Mouse (Mus musculus) left cerebral cortex, adult 11 months (tissue): ENCODE results near the gene Inka2.

ENCODE experiments used
- DNase-seq: peaks from one replicate; pipeline ENCODE4 v3.0.0; 2022; ENCODE audit warnings: low spot score

Gene Inka2

DNA sequence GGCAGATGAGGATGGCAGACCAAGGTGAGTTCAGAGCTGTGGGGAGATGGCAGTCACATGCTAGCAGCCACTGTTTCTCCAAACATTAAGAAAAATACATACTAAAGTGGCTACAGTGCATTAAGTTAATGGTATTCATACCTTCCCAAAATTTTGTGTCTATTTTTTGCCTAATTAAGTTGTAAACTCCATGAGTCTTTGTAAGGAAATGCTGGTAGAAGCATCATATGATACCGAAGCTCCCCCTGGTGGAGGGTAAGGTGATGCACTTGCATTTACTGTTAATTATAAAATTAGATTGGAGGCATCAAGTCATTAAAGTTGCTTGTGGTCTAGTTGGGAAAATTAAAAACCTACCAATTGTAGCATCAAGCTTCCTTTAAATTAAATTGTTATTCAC, 21.6 kb downstream of the Inka2 start:
- DNase-seq: no peak

DNA sequence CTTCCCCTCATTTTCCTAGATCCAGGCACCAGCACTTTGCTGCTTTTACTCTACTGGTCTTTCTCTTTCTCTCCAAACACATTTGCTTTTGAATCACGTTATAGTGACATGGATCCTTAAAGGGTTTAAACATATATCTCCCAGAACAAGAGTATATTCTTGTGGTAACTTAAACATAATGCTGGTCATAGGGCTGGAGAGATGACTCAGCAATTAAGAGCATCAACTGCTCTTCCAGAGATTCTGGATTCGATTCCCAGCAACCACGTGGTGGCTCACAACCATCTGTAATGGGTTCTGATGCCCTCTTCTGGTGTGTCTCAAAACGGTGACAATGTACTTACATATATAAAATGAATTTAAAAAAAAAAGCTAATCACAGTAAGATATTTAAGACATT, 28.0 kb downstream of the Inka2 start:
- no peak for DNase-seq

DNA sequence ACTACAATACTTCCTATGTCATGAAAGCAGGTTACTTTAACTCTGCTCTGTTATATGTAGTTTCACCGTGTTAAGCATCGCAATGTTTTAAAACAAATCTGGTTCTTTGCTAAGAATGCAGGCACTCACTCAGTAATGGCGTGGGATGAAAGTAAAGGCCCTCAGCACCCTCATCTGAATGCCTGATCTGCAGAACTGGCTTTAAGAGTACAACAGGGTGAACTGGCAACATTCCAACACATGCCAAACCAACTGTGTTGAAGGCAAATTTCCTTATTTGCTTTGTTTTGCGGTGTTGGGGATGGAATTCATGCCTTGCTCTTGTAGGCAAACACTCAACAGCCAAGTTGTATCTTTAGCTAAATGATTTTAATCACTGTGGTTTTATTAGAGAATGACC, 29.1 kb downstream of the Inka2 start:
- DNase-seq: no peak

DNA sequence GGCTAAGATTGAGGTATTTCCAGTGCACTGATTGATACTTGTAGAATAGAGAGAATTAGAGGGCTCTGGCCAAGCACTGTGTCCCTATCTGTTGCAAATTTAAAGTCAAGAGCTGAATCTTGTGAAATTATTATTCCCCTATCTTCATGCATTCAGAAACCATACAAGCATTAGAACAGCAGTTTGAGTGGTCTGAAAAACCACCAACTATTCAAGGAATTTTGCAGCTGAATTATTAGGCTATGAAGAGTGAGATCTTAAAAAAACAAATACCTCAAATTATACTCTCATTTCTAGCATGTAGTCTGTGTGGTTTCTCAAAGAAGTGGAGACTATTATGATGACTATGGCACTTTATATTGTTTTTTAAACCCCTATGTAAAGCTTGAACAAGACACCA, 30.9 kb downstream of the Inka2 start:
- DNase-seq: no peak

DNA sequence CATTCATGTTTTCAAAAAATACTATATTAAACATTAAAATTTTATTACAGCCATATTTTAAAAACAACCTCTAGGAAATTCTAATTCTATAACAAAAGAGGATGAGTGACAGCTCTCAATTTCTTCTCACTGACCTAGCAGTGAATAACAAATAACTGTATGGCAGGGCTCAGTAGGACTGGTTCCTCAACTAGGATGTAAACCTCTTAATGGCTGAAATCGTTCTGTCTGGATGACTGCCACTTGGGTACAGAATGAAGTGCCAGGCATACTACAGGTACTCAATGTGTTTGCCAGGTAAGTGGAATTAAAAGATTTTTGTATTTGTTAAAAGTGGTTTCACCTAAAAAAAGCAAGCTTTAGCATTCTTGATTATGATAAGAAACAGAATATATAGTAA, 31.7 kb downstream of the Inka2 start:
- no peak for DNase-seq

DNA sequence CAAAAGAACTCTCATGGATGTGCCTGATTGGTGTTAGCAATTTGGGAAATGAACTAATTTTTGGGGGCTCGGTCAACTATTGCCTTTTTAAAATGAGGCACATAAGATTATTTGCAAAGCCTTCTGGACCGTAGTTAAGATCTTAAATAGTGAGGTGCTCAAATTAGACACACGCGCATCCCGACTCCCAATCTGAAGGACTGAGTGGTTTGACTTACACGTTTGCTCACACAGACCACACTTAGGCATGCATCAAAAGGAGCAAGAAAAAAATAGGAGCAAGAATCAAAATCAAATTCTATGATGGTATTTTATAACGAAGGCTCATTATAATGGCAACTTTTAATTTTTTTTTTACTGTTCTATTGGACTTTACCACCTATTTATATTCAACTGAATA, 32.7 kb downstream of the Inka2 start:
- DNase-seq: no peak

DNA sequence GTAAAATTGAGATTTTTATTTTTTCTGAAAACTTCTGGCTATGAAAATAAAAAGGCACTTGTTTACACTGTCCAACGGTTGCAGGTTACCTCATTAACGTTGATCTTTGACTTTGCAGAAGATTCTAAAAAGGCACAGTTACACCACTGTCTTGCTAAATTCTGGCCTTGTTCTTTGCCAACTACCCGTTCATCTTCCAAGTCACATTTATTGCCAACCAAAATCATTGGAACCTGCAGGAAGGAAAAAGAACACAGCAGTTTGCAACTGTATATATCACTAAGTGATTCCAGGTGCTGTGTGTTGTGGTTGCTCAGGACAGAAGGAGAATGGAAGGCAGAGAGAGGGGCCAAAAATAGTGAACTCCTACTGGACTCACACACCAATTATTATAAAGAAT, 33.3 kb downstream of the Inka2 start:
- DNase-seq: no peak

DNA sequence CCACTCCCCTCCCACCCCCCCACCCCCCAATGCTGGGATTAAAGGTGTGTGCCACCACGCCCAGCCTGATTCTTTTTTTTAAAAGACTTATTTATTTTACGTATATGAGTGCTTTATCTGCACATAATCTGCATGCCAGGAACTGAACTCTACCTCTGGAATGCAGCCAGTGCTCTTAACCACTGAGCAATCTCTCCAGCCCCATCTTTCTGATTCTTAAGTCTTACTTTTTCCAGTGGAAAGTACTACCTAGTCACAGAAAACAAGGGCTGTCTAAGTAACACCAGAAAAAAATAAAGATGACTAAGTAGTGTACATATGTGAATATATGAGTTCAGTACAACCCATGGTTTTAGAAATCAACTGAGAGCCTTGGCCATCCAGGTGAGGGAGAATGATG, 42.1 kb downstream of the Inka2 start:
- no peak for DNase-seq

DNA sequence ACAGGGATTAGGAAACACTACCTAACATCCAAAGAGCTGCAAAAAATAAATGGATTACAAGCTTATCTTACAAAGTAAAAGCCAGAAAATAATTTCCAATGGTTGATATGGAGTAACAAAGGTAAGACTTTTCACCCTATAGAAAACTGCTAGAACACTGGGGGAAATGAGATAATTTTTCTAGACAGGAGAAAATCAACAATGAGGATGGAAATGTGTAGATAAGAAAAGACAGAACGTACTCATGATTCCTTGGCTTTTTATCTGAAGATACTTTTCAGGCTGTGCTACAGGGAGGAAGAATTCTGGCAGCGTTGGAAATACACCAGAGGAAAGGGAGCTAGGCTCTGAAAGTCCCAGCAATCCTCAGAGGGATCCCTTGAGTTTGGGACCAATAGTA, 46.4 kb downstream of the Inka2 start:
- no peak for DNase-seq

DNA sequence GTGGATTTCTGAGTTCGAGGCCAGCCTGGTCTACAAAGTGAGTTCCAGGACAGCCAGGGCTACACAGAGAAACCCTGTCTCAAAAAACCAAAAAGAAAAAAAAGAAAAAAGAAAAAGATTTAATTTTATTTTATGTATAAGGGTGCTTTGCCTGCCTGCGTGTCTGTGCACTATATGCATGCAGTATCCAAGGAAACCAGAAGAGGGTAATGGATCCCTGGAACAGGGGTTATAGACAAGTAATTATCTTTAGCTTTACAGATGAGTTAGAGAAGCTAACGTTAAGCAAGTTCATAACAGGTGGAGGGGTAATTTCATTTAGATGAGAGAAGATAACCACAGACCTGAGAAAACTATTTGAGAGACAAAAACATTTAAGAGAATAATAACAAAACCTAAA, 49.8 kb downstream of the Inka2 start:
- no peak for DNase-seq

DNA sequence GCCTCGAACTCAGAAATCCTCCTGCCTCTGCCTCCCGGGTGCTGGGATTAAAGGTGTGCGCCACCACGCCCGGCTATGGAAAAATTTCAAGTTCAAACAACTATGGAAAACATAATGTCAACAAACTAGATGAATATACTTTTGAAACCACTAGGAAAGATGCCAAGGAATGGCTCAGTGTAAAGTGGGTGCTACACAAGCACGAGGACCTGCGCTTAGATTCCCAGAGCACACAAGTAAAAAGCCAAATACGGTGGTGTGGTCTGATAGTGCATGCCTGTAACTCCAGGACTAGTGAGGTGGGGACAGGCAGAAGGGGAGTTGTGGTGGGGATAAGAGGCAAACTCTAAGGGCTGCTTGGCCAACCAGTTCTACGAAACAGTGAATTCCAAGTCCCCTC, 50.7 kb downstream of the Inka2 start:
- DNase-seq: no peak

DNA sequence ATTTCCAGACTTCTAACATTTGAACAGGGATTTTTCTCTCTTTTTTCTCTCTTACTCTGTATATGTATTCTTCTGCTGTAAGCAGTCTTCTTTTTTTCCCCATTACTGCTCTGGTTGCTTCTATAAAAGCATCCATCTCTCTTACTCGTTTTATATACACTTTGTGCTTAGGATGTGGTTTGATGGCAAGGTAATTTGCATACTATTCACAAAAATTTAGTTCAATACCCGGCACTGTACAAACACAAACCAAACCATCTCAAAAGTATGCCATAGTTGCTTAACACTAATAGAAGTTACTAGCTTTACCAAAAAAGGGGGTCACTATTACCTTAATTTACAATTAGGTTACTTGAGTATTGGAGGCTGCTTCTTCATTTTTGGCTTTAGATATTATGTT, 52.1 kb downstream of the Inka2 start:
- no peak for DNase-seq

DNA sequence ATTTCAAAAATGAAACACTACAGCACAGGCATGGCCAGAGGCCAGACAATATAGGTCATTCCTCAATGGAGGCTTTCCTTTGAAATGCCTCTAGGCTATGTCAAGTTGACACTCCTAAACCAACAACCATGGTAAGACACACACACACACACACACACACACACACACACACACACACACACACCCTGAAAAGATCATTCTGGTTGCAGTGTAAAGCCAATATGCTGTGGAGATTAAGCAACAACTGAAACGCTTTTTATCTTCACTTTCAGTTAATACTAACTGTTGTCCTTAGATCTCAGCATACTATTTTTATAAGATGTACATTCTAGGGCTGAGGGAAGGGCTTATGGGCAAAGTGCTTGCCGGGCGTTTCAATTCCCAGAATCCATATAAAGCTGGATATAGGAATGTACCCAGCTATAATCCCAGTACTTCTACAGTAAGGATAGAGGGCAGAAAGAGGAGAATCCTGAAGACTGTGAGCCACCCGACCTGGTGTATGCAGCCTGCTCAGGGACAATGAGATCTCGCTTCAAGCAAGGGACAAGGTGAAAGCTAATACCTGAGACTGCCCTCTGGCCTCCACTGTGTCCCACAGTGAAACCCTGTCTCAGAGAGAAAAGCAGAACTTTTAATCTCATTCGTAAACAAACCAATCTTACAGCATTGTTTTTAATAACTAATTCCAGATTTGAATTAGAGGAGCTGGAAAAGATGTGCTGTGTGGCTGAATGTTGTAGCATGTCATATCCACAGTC, 53.1 kb downstream of the Inka2 start:
- DNase-seq: no peak

DNA sequence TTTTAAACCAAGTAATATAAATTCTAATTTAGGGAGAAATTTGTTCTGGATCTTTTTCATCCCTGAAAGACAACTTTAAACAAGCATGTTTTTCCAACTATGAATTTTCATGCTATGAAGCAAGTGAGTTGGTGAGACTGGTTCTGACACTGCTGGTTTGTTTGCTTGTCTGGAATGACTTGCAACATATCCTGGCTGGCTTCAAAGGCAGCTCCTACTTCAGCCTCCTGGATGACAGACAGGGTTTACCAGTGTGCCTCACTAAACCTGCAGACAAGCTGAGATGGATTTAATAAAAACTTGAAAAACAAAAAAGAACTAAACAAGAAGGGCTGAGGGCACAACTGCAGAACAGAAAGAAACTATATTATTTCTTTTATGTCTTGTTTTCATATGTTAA, 53.7 kb downstream of the Inka2 start:
- no peak for DNase-seq

DNA sequence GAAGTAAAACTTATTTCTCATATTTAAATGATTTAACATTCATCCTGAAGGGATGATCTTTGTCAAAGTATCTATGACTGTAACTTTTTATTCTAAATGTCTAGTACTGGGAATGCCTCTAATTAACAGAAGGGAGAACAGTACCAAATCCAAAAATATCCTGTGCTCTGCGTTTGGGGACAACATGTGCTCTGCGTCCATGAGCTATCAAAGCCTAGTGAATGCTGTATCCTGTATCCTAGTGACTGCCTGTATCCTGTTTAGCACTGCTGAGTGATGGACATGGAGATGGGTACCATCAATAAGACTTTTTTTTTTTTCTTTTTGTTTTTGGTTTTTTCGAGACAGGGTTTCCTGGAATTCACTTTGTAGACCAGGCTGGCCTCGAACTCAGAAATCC, 54.3 kb downstream of the Inka2 start:
- DNase-seq: no peak

DNA sequence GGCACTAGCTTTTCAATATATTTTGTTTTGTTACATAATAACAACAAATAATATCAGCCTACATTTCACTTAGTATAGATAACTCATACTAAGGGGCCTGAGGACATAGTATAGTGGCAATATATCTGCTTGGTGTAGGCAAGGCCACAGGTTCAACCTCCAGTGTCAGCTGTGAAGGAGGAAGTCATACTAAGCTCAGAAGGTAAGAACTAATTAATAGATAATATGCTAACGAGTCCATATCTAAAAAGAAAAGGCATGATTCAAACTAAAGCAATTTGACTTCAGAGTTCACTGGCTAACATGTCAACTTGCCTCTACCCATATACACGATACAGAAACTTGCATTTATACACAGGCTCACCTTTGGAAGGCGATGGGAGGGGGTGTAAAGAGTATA, 55.7 kb downstream of the Inka2 start:
- no peak for DNase-seq

DNA sequence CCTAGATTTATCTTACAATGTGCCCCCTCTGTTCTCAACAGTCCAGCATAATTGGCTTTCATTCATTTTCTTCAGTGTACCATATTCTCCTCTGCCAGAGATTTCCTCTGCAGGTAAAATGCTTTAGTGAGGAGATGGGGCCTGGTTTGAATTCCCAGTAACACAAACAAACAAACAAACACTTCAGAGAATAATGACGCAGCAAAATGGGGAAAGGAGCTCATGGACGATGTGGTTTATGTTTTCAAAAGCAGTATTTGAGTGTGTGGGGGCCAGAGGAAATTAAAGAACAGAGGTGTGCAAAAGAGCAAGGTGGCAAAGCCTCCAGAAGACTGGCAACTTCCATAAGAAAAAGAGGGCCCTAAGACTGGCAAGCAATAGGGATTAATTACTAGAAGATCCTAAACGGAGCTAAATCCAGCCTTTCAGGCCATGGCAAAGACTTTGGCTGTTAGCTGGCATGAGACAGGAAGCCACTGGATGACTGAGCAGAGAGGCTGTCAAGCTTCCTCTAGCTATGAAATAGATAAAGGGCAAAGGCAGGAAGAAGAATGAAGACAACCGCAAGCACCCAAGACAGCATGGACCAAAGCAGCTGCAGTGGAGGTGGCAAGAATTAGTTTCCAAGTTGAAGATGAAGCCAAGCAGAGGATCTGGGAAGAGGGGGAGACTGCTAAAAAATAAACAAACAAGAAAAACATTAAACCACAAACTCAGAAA, 58.9 kb downstream of the Inka2 start:
- no peak for DNase-seq

DNA sequence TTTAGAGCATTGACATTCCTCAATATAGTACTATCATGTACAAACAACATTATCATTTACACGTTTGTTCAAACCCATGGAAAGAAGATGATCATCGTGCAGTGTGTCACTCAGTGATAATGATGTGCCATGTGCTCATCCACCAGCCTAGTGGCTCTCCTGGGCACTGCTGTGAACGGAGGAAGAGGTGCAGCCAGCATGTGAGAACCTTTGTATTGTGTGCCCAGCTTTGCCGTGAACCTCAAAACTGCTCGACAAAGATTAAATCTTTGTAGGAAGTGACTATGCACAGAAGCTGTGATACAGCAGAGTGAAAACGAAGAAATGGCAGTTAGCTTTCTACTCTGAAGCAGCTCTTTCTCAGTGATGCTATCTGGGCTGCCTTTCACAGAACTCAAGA, 64.1 kb downstream of the Inka2 start:
- no peak for DNase-seq

DNA sequence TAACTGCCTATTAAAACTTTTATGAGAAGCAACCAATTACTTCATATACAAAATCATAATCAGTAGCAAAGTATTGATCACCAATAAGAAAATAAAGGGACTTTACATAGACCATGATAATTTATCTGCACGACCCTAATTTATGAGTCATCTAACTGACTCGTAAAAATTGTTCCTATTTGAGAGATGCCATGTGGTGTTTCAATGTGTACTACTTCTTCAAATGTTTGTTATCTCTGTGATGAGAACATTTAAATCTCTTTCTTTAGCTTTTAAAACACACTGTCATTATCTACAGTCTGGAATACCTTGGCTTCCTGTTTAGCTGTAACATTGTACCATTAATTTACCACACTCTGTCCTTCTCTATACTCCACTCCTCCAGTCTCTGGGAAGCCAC, 65.0 kb downstream of the Inka2 start:
- DNase-seq: no peak
